Mouse (Mus musculus) forebrain, embryonic 11.5 days (tissue): Measurements from ENCODE around the gene Pknox2. TPM values are rescaled to one million over a fixed set of nuclear protein-coding genes. Genes with fewer than 3 reads are reported as not detected.
A peak's percentile ranks its signal among the peaks of the same experiment; 100 is the strongest.

Source experiments
- ATAC-seq: fragments of 200-750 bp; cut with Nextera tagmentation; replicated peaks from 2 replicates; pipeline ENCODE4 v1.8.0; 2017; ENCODE audit warnings: moderate TSS enrichment; ENCODE audit not compliant: low FRiP score
- DNase-seq: peaks from one replicate; pipeline ENCODE4 v3.0.0-alpha.2; 2017; ENCODE audit warnings: low spot score
- H3K27ac ChIP-seq: fragments of 300-500 bp; sonication (generic); 2 replicates; pipeline ENCODE4 v1.5.1; 2014; ENCODE audit warnings: low read depth, low read length
- H3K27me3 ChIP-seq: fragments of 300-500 bp; sonication (generic); 2 replicates; pipeline ENCODE4 v1.6.1; 2014; ENCODE audit warnings: mild to moderate bottlenecking, low read length, mixed read lengths; ENCODE audit not compliant: control insufficient read depth, insufficient read depth
- H3K36me3 ChIP-seq: fragments of 300-500 bp; sonication (generic); 2 replicates; pipeline ENCODE4 v1.6.1; 2014; ENCODE audit warnings: mild to moderate bottlenecking, low read length, moderate library complexity, mixed read lengths; ENCODE audit not compliant: control insufficient read depth, insufficient read depth
- H3K4me1 ChIP-seq: fragments of 300-500 bp; sonication (generic); replicated peaks from 2 replicates; pipeline ENCODE4 v1.6.1; 2014; ENCODE audit warnings: low read length, mixed read lengths; ENCODE audit not compliant: control insufficient read depth, insufficient read depth
- H3K4me2 ChIP-seq: fragments of 300-500 bp; sonication (generic); 2 replicates; pipeline ENCODE4 v1.6.1; 2014; ENCODE audit warnings: low read depth, mild to moderate bottlenecking, low read length, moderate library complexity, mixed read lengths; ENCODE audit not compliant: severe bottlenecking
- H3K4me3 ChIP-seq: fragments of 300-500 bp; sonication (generic); 2 replicates; pipeline ENCODE4 v1.5.1; 2014; ENCODE audit warnings: low read depth, low read length
- H3K9ac ChIP-seq: fragments of 300-500 bp; sonication (generic); 2 replicates; pipeline ENCODE4 v1.6.1; 2014; ENCODE audit warnings: low read length
- H3K9me3 ChIP-seq: fragments of 300-500 bp; sonication (generic); 2 replicates; pipeline ENCODE4 v1.6.1; 2016; ENCODE audit warnings: low read length, mixed read lengths; ENCODE audit not compliant: control insufficient read depth
- WGBS: fragments of 180-500 bp; shearing (Covaris S2); extraction: QIAGEN DNeasy Blood & Tissue Kit; methylation state at CpG from one replicate; pipeline ENCODE4 v1.1.7; 2014; 5-methylcytosine and 5-hydroxymethylcytosine counted together
- polyA plus RNA-seq: library from polyadenylated mRNA; unstranded; fragments of >200 nt; fragmentation: Nextera tagmentation; extraction: Ambion mirVana; gene quantifications from 2 replicates; pipeline ENCODE4 v1.2.1, GENCODE M21; 2014

The Pknox2 gene
- polyA plus RNA-seq, 1 experiment from 2014 or later: 21.0 TPM

GRCm38 (mm10) chr9:37004676-37005075 lies 142.5 kb downstream of the Pknox2 start:
- H3K27me3 ChIP-seq: no peaks in the 10 kb centered on the region
- 48% methylated on average over 6 of the region's 6 CpGs for WGBS
- no peak overlapping the region for H3K4me3 ChIP-seq
- H3K4me1 ChIP-seq: peaks cover 17% of the 10 kb centered on the region
- H3K36me3 ChIP-seq: no peaks in the 10 kb centered on the region
- H3K9me3 ChIP-seq: no peaks in the 10 kb centered on the region
- DNase-seq (no peak), ATAC-seq (no peak)
- no peak overlapping the region for H3K4me2 ChIP-seq
- H3K9ac ChIP-seq: no peak overlapping the region
- no peak overlapping the region for H3K27ac ChIP-seq

- DNase-seq (peak; percentile 72), ATAC-seq (peak; percentile 84)
- H3K27me3 ChIP-seq: no peaks in the 10 kb centered on the region
- H3K9ac ChIP-seq: peak overlapping the region; percentile 20; the same call in 1 of the 2 replicates
- H3K4me1 ChIP-seq: peaks cover 19% of the 10 kb centered on the region
- no peak overlapping the region for H3K4me2 ChIP-seq
- WGBS: 18% methylated on average over 7 of the region's 7 CpGs
- no peak overlapping the region for H3K4me3 ChIP-seq
- H3K36me3 ChIP-seq: no peaks in the 10 kb centered on the region
- H3K27ac ChIP-seq: peak overlapping the region; percentile 53
- H3K9me3 ChIP-seq: no peaks in the 10 kb centered on the region
Measured at GRCm38 (mm10) chr9:37001935-37002535, 145.2 kb downstream of the Pknox2 start.

GRCm38 (mm10) chr9:36999393-36999792 lies 147.8 kb downstream of the Pknox2 start:
- Histone ChIP-seq H3K4me3 (no peak overlapping the region), H3K36me3 (no peaks in the 10 kb centered on the region), H3K4me2 (no peak overlapping the region), H3K4me1 (peaks cover 19% of the 10 kb centered on the region), H3K27ac (no peak overlapping the region), H3K9me3 (no peaks in the 10 kb centered on the region), H3K27me3 (no peaks in the 10 kb centered on the region), H3K9ac (no peak overlapping the region)
- WGBS: 92% methylated on average over 3 of the region's 3 CpGs
- no peak for DNase-seq
- no peak for ATAC-seq

- no peaks in the 10 kb centered on the region for H3K27me3 ChIP-seq
- no peaks in the 10 kb centered on the region for H3K4me1 ChIP-seq
- 76% methylated on average over 13 of the region's 13 CpGs for WGBS
- H3K9me3 ChIP-seq: no peaks in the 10 kb centered on the region
- H3K27ac ChIP-seq: no peak overlapping the region
- no peak overlapping the region for H3K9ac ChIP-seq
- no peak overlapping the region for H3K4me3 ChIP-seq
- no peaks in the 10 kb centered on the region for H3K36me3 ChIP-seq
- ATAC-seq (no peak), DNase-seq (no peak)
- no peak overlapping the region for H3K4me2 ChIP-seq
Measured at GRCm38 (mm10) chr9:36990626-36991368, 156.4 kb downstream of the Pknox2 start.

GRCm38 (mm10) chr9:36989991-36990390 lies 157.2 kb downstream of the Pknox2 start:
- no peak for DNase-seq
- no peaks in the 10 kb centered on the region for H3K27me3 ChIP-seq
- H3K27ac ChIP-seq: no peak overlapping the region
- H3K4me1 ChIP-seq: no peaks in the 10 kb centered on the region
- no peak overlapping the region for H3K4me2 ChIP-seq
- H3K9me3 ChIP-seq: no peaks in the 10 kb centered on the region
- H3K36me3 ChIP-seq: no peaks in the 10 kb centered on the region
- no peak for ATAC-seq
- WGBS: 92% methylated on average over 3 of the region's 3 CpGs
- no peak overlapping the region for H3K9ac ChIP-seq
- no peak overlapping the region for H3K4me3 ChIP-seq

GRCm38 (mm10) chr9:36985233-36985632 lies 162.0 kb downstream of the Pknox2 start:
- ATAC-seq (no peak), DNase-seq (no peak)
- H3K9me3 ChIP-seq: no peaks in the 10 kb centered on the region
- H3K4me3 ChIP-seq: no peak overlapping the region
- H3K4me2 ChIP-seq: no peak overlapping the region
- H3K27ac ChIP-seq: no peak overlapping the region
- H3K36me3 ChIP-seq: no peaks in the 10 kb centered on the region
- 78% methylated on average over 9 of the region's 9 CpGs for WGBS
- H3K9ac ChIP-seq: no peak overlapping the region
- no peaks in the 10 kb centered on the region for H3K27me3 ChIP-seq
- no peaks in the 10 kb centered on the region for H3K4me1 ChIP-seq

- ATAC-seq: no peak
- WGBS: 40% methylated on average over 11 of the region's 11 CpGs
- no peaks in the 10 kb centered on the region for H3K36me3 ChIP-seq
Measured at GRCm38 (mm10) chr9:36976596-36977362, 170.4 kb downstream of the Pknox2 start.

GRCm38 (mm10) chr9:36973486-36974227 lies 173.6 kb downstream of the Pknox2 start:
- 59% methylated on average over 11 of the region's 11 CpGs for WGBS
- no peaks in the 10 kb centered on the region for H3K36me3 ChIP-seq
- H3K4me1 ChIP-seq: peaks cover 13% of the 10 kb centered on the region

More at GRCm38 (mm10) chr9:36976596-36977362, 170.4 kb downstream of the Pknox2 start:
- Histone ChIP-seq H3K27ac (no peak overlapping the region), H3K4me3 (no peak overlapping the region), H3K9me3 (no peaks in the 10 kb centered on the region), H3K9ac (no peak overlapping the region), H3K4me1 (peaks cover 10% of the 10 kb centered on the region), H3K4me2 (no peak overlapping the region), H3K27me3 (no peaks in the 10 kb centered on the region)
- no peak for DNase-seq

More at GRCm38 (mm10) chr9:36973486-36974227, 173.6 kb downstream of the Pknox2 start:
- no peak overlapping the region for H3K4me3 ChIP-seq
- no peak overlapping the region for H3K9ac ChIP-seq
- H3K27me3 ChIP-seq: no peaks in the 10 kb centered on the region
- no peak overlapping the region for H3K4me2 ChIP-seq
- H3K9me3 ChIP-seq: no peaks in the 10 kb centered on the region
- ATAC-seq: no peak
- DNase-seq: peak; percentile 62
- H3K27ac ChIP-seq: no peak overlapping the region
